Mouse (Mus musculus) megakaryocyte-erythroid progenitor cell, adult 5-6 weeks (primary cell): ENCODE measurements around the gene Ankib1. TPM values are rescaled to one million over a fixed set of nuclear protein-coding genes. Genes with fewer than 3 reads are reported as not detected.

Experiments used
- ATAC-seq: replicated peaks from 2 replicates; pipeline ENCODE4 v1.8.0; 2016; ENCODE audit warnings: mild to moderate bottlenecking, inconsistent platforms; ENCODE audit not compliant: severe bottlenecking, poor library complexity, low FRiP score, low TSS enrichment
- total RNA-seq, 2 experiments: library from RNA; stranded (forward) in 1 of 2; stranded (reverse) in 1 of 2; fragments of 200-1000, 215-1000 nt in 1 of 2; fragments of >200 nt in 1 of 2; fragmentation: Nextera tagmentation in 1 of 2; gene quantifications; 2 replicates each; pipeline ENCODE4 v1.2.3; 2014 to 2017

The Ankib1 gene
- total RNA-seq, 2 experiments from 2014 or later, result 29.0 to 44.4 TPM

DNA sequence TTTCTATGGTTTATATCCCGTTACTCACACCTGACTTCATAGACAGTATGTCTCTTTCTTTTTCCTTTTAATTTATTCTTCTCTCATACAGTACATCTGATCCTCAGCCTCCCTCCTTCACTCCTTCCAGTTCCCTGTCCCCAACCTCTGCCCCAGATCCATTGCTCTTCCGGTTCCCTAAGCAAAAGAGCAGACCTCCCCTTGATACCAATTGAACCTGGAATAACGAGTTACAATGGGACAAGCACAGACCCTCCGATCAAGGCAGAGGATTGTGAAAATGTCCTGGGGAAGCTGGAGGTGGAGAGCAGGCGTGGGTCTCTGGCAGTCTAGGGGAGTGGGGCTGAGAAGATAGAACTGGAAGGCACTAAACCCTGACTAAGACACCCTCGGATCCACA, 151.8 kb downstream of the Ankib1 start, which contains the start of gene Tmbim7:
Gene Tmbim7 (plus strand): TSS at position 301 of the 400 bp plus-strand sequence.
- no peak for ATAC-seq

- ATAC-seq, result no peak
These were observed 153.9 kb downstream of the Ankib1 start for GRCm38 (mm10) chr5:3648849-3649210.

DNA sequence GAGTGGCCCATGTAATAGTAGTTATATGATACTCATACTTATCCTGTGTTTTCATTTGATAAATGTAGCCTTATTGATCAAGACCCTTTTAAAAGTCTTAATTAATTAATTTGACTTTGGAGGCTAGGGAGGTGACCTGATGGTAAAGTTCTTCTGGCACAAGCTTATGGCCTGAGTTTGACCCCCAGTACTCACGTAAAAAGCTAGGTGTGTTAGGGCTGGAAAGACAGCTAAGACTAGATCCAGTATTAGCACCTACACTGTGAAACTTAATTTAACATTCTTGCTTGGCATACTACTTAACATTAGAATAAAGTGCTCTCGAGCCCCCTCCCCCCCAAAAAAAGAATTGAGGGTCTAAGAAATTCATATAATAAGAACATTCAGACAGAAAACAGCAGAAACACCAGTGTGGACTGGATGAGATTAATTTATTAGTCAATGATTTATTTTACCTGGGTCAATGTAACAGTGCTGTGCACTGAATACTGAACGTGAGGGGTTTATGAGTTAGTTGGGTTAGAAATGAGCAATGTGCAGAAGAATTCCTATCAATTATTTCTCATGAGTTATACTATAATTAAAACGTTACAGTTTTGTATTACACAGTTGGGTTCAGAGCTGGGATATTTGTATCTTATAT, 154.4 kb downstream of the Ankib1 start:
- no peak for ATAC-seq

- peak; percentile 83 for ATAC-seq
These were observed 155.0 kb downstream of the Ankib1 start for GRCm38 (mm10) chr5:3647708-3648121.

GRCm38 (mm10) chr5:3646991-3647707, 155.6 kb downstream of the Ankib1 start:
- ATAC-seq, result peak; percentile 56

DNA sequence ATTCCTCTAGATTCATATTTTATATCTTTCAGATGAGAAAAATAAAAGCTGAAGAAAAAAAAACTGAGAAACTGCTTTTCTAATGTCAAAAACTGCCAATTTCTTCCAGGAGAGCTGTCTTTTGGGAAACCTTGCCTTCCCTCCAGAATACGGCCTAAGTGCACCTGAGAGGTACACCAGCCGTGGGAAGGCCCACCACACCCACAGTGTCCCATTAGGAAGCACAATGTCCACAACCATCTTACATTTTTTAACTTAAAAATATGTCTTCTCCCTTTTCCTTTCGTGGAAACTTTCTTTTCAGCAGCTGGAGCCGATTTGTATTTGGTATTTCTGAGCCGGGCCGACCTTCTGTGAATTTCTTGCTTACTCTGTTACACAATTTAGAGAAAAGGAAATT, 156.2 kb downstream of the Ankib1 start:
- ATAC-seq, result no peak

DNA sequence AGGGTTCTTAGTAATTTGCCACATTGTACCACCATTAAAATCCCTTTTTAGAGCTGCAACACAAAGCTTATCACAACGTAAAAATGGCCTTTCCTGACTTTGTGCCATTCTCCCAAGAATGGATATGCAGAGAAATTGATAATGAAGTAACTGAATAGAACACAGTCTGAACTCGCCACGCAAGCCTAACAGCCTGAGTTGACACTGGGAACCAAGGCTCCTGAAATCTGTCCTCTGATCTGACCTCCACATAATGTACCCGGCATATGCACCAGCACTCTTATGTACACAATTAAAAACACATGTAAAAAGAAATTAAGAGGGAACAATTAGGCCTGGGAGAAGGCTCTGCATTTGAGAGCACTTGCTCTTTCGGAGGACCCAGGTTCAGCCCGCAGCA, 157.4 kb downstream of the Ankib1 start:
- ATAC-seq, result no peak

DNA sequence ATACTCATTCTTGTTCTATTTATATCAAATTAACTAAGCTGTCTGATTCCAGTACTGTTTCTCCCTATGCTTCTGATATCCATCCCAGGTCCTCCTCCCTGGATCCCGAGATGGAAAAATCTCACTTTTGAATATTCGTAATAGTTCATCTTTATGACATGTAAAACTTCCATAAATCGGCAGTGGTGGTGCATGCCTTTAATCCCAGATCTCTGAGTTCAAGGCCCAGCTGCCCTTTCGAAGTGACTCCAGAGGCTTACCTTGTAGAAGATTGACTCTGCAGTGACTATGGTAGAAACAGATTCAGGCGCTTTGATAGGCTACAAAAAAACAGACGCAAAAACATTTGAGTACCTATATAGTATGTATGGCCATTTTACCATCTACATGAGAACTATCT, 158.1 kb downstream of the Ankib1 start:
- no peak for ATAC-seq

Other genes with a start within 250 kb of the Ankib1 start
- gene 1700109H08Rik, start 231.4 kb downstream of the Ankib1 start, total RNA-seq (2014; fragmentation: Nextera tagmentation), result 16.9 and 27.6 TPM in 2 replicates
- 11.5 and 12.3 TPM in 2 replicates for gene 1700109H08Rik, start 231.4 kb downstream of the Ankib1 start, total RNA-seq (2017)
- gene Pex1, start 206.9 kb downstream of the Ankib1 start, total RNA-seq (2014; fragmentation: Nextera tagmentation), result 16.6 and 38.2 TPM in 2 replicates
- gene Pex1, start 206.9 kb downstream of the Ankib1 start, total RNA-seq (2017), result 20.7 and 22.1 TPM in 2 replicates
- gene Rbm48, start 206.3 kb downstream of the Ankib1 start, total RNA-seq (2014; fragmentation: Nextera tagmentation), result 10.7 and 17.7 TPM in 2 replicates
- gene Rbm48, start 206.3 kb downstream of the Ankib1 start, total RNA-seq (2017), result 29.5 and 31.9 TPM in 2 replicates
- gene Tmbim7, start 151.7 kb downstream of the Ankib1 start, total RNA-seq (2014; fragmentation: Nextera tagmentation), result 0.94 and 1.4 TPM in 2 replicates
- gene Tmbim7, start 151.7 kb downstream of the Ankib1 start, total RNA-seq (2017), result not detected in 2 replicates
- 95.7 and 101 TPM in 2 replicates for gene Gatad1, start 145.7 kb downstream of the Ankib1 start, total RNA-seq (2014; fragmentation: Nextera tagmentation)
- gene Gatad1, start 145.7 kb downstream of the Ankib1 start, total RNA-seq (2017), result 183 and 187 TPM in 2 replicates
- 68.1 and 79.3 TPM in 2 replicates for gene Krit1, start 259 bp upstream of the Ankib1 start, total RNA-seq (2014; fragmentation: Nextera tagmentation)
- 54.5 and 69.1 TPM in 2 replicates for gene Krit1, start 259 bp upstream of the Ankib1 start, total RNA-seq (2017)
- 0.31 TPM in 1 of 2 replicates, not detected in the other for gene Lrrd1, start 42.2 kb upstream of the Ankib1 start, total RNA-seq (2014; fragmentation: Nextera tagmentation)
- gene Lrrd1, start 42.2 kb upstream of the Ankib1 start, total RNA-seq (2017), result 0.28 TPM in 1 of 2 replicates, not detected in the other
- gene Mterf1a, start 91.0 kb upstream of the Ankib1 start, total RNA-seq (2014; fragmentation: Nextera tagmentation), result 9.2 and 13.4 TPM in 2 replicates
- gene Mterf1a, start 91.0 kb upstream of the Ankib1 start, total RNA-seq (2017), result 12.5 and 21.6 TPM in 2 replicates
- 59.7 and 69.8 TPM in 2 replicates for gene Akap9, start 125.1 kb upstream of the Ankib1 start, total RNA-seq (2014; fragmentation: Nextera tagmentation)
- gene Akap9, start 125.1 kb upstream of the Ankib1 start, total RNA-seq (2017), result 52.3 and 65.4 TPM in 2 replicates